Mouse (Mus musculus) induced T-regulatory cell, adult 2 months (primary cell): ENCODE data around the gene Gm20547.
A peak's percentile ranks its signal among the peaks of the same experiment; 100 is the strongest.

Experiments used
- DNase-seq: peaks from one replicate; pipeline ENCODE4 v3.0.0-alpha.2; 2012; ENCODE audit warnings: low read depth

Gm20547 gene

DNA sequence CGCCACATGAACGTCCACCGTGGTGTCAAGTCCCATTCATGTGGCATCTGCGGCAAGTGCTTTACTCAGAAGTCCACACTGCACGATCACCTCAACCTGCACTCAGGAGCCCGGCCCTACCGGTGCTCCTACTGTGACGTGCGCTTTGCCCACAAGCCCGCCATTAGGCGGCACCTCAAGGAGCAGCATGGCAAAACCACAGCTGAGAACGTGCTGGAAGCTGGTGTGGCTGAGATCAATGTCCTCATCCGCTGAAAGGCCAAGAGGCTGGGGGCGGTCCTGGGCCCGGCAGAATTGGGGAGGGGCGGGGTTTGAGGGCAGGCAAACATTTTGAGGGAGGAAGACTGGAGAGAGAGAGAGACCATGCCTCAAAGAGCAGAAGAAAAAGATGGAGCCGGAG, 14.5 kb upstream of the Gm20547 start:
- peak; percentile 82 for DNase-seq

DNA sequence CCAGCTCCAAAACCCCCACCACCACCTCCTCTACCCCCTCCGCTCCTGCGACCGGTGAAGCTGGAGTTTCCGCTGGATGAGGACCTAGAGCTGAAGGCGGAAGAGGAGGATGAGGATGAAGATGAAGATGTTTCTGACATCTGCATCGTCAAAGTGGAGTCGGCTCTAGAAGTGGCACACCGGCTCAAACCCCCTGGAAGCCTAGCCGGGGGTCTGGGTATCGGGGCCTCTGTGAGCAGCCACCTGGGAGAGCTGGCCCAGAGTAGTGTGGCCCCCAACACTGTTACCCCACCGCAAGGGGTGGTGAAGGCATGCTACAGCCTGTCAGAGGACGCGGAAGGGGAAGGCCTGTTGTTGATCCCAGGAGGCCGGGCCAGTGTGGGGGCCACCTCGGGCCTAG, 13.9 kb upstream of the Gm20547 start:
- DNase-seq = no peak

DNA sequence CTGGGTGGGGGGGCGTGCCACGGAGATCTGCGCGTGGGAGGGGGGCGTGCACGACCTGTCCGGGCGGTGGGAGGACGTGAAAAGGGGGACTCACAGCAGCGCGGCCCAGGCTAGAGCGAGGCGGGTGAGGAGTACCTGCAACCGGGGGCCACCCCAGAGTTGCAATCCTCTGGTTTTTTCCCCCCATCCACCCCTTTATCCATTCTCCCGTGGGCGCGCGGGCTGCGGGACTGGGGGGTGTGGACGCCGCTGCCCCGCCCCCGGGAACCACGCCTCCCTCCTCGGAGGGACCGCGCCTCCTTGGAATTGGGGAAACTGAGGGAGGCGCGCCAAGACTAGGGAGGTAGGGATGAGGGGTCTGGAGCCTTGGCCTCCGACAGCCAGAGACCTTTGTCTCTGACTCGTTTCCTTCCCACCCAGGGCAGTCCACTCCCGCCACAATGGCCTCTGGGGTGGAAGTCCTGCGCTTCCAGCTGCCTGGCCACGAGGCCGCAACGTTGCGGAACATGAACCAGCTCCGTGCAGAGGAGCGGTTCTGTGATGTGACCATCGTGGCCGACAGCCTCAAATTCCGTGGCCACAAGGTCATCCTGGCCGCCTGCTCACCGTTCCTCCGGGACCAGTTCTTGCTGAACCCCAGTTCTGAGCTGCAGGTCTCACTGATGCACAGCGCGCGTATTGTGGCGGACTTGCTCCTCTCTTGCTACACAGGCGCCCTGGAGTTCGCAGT, 13.1 kb upstream of the Gm20547 start:
- peak; percentile 56 for DNase-seq

DNA sequence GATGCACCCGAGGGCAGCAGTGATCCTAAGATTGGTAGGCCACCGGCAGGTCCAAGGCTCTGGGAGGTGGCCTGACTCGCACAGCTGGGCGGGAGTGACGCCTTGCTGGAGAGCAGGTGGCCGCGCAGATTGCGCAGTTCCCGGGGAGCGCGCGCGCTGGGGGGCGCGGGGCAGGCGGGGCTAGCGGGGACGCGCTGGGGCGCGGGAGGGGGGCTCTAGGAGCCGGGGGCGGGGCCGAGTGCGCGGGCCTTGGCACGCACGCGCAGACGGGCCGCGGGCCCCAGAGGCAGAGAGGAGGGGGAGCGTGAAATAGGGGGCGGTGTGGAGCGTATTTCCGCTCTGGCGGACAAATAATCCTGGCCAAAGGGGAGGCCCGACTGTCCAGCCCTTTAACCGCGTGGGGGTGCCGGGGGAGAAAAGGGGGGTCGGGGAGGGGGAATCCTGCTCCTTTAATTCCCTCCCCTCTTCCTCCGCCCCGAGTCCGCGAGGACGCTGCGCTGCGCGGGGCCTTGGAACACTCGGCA, 12.3 kb upstream of the Gm20547 start:
- DNase-seq = peak; percentile 93

DNA sequence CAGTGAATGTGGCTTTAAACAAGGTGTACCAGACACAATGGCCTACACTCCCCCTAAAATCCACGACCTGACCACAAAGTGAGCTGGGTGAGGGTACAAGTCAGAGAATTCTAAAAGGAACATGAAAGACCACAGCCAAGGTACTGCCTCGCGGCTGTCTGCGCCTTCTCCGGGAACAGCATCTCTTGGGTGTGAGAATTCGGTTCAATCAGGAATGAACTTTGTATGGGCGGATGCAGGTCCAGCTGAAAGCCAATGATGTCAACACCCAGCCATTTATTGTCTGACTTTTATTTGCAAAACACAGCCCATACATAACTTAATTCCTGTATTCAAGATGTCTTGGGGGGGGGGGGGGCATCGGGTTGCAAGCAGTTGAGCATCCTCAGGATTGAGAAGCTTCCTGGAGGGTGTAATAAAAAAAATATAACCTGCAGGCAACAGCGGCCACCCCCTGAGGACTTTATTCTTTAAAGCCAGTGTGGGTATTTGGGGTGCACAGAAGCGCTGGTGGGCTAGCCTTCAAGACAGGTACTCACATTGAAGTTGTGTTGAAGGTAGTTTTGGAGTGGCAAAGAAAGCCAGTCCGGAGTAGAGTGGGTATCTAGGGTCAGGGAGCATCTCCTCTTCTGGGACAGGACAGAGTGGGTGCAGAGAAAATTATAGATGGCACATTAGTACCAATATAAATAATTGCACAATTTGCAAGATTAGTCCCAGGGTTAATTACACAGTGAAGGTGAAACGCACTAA, 11.4 kb upstream of the Gm20547 start:
- DNase-seq = no peak

DNA sequence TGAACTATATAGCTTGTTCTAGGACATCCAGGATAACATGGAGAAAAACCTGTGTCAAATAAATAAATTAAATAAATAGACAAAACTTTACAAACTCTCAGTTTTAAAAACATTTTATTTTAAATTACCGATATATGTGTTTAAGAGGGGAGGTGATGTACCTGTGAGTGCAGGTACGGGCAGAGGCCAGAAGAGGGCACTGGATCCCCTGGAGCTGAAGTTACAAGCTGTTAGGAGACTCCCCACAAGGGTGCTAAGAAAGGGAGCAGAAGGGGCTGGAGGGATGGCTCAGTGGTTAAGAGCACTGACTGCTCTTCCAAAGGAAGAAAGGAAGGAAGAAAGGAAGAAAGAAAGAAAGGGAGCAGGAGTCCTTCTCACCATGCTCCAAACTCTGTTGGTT, 9.5 kb upstream of the Gm20547 start:
- DNase-seq = no peak

DNA sequence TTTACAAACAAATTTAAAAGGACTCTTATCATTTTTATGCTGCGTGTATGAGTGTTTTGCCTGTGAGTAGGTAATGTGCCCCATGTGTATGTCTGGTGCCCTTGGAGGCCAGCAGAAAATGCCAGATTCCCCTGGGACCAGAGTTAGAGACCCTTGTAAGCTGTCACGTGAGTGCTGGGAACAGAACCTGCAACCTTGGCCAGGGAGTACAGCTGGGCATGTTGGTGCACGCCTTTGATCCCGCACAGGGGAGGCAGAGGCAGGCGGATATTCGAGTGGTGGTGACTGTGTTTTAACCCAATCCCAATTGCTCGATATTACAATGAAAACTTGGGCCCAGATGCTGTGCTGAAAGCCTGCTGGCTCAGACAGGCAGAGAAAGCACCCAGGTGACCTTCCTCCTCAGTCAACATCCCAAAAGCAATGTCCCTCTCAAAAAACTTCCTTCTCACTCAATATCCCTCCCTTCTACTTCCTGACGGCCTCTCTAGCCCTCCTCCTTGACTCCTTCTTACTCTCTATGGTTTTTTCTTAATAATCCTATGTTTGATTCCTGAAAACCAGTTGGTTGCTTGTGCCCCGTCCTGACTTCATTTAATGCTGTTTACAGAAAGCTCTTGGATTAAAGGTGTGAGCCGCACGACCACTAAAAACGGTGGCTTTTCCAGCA, 8.4 kb upstream of the Gm20547 start:
- no peak for DNase-seq

DNA sequence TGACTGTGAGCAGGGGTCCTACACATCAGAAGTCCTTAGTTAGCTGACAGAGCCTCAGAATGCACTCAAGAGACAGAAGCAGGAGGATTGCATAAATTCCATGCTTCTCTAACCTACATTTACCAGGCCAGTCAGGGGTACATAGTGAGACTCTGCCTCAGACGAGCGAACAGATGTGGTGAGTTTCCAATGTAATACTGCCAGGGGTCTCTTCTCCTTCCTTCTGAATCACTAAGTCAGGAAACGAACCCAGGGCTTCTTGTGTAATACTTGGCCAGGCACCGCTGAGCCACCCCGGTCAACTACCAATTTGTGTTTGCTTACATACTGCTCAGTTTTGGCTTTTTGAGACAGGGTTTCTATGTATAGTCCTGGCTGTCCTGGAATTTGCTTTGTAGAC, 6.1 kb upstream of the Gm20547 start:
- no peak for DNase-seq

DNA sequence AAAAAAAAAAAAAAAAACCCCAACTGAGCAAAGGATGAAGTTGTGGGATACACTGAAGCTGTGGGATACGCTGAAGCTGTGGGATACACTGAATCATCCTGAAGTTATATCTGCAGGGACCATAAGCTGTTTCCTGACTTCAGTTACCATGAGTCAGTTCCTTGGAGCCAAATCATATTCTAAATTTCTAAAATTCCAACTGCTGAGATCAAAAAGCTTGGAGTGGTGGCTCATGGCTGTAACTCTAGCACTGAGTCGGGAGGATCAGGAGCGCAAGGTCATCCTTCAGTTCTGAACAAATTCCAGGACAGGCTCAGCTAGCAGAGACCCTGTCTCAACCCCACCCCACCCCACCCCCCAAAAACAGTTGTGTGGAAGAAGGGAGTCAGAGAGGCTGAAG, 3.8 kb upstream of the Gm20547 start:
- DNase-seq = no peak

DNA sequence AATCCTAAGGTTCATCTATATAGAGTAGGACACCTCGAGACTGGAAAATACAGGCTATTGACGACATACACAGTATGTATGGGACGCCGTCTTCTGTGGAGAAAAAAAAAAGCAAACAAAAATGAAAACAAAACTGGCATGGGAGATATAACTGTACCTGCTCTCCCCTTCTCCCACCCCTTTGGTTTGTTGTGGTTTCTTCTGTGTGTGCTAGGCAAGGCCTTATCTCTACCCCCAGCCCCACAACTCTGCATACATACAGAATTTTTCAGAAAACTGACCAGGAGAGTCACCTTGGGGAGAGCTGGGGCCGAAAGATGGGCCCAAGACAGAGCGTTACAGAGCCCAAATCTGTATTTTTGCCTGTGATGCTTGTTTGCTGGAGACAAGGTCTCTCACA, 2.9 kb upstream of the Gm20547 start:
- DNase-seq = no peak

DNA sequence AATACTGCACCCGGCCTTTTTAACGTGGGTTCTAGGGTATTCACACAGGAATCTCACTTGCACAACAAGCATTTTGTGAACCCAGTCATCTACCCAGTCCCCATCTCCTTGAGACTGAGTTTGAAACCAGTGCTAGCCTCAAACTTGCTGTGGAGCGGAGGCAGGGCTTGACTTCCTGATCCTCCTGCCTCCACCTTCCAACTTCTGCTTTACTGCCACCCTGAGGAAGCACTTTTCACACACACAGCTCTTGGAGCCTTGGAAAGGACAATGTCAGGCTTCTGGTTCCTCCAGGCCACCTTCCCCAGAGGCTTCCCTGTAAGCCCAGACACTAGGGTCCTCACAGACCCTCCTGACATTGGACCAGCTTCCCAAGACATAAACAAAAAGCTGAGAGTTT, 1.5 kb upstream of the Gm20547 start:
- DNase-seq = no peak

DNA sequence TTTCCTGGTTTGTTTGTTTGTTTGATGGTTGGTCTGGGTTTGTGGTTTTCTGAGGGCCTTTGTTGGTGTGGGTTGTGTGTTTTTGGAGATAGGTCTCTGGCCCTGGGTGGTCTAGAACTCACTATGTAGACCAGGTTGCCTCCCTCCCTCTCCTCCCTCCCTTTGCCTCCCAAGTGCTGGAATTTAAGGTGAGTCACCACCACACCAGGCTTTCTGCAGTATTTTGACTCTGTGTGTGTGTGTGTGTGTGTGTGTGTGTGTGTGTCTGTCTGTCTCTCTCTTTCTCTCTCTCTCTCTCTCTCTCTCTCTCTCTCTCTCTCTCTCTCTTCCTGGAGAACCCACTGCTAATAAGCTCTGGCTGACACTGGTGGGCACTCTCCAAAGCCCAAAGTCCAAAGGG, 676 bp downstream of the Gm20547 start:
- DNase-seq = no peak

DNA sequence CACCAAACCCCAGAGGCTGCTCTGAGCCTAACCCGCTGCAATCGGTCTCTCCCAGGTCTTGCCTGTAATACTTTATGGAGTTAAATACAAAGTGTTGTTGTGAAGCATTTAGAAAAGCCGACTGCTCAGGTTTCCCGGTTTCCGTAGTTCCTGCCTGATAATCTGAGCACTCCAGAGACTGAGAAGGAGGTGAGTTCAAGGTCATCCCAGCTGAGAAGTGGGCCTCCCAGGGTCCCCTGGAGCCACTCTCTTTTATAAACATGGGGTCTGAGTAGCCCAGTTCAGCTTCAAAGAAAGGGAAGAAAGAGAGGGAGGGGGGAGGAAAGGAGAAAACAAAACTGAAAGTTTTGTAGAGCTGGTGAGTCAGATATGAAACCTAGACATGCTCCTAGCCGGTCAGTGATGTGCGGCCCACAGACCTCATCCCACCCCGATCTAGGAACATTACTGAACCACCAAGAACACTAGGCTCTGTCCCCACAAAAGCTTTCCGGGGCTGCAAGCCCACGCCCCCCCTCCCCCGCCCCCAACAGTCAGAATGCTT, 2.4 kb downstream of the Gm20547 start, which contains the start of gene Zbtb12:
TSS of gene Zbtb12 (plus strand) at position 148 of the 544 bp plus-strand sequence.
- peak; percentile 77 for DNase-seq

DNA sequence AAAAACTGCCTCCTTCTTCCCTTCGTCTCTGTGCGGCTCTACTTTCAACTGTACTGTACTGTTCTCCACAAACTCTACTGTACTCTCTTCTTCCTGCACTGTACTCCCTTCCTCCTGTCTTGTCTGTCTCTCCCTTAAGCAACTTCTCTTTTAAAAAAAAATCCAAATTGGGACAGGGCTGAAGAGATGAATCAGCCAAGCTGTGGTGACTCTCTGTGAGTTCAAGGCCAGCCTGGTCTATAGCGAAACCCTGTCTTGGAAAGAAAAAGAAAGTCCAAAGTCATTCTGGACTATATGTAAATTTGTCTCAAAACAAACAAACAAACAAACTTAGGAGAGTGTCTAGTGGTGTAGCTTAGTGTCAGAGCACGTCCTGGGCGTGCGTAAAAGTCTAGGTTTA, 7.5 kb downstream of the Gm20547 start:
- DNase-seq = no peak

DNA sequence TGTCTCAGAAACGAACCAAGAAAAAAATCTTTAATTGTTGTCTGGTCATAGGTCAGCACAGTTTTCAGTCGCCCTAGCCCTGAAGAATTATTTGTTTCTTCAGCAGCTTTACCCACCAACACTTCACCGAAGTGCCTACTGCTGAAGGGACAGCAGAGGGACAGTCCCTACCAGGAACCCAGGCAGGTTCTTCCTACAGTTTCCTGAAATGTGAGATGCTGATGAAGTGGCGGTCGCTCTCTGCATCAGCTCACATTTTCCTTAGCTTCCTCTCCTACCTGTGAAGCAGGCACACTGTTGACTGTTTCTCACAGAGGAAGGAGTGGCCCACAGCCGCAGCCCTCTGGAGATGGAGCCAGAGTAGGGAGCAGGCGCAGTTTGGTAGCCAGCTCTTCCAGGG, 15.9 kb downstream of the Gm20547 start:
- no peak for DNase-seq

DNA sequence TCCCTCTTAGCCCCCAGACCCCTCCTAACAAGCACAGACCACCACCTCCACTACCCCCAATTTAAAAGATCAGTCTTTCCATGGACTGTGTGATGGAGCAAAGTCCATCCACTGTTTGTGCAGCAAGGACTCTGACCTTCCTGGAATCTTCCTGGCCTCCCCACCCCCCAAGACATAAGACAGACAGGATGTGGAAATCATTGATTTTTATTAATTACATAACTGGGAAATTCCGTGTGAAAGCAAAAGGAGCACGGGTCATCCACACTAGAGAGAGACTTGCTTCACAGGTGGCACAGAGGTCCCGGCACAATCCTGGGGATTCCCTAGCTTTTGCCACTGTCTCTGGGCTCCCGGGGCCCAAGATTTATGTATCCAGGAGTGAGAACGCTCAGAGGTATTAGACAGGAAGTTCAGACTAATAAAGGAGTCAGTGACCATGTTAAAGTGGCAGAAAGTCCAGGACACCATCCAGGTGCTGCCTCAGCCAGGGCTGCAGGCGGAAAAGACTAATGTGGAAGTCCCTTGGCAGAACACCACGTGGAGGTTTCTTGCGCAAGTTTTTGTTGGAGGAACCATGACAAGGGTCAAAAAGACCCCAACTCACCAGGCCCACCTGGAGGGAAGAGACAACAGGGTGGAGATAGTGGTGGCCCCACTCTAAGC, 19.3 kb downstream of the Gm20547 start, which contains the start of gene Cfb:
TSS of gene Cfb (minus strand) at position 103 of the 666 bp plus-strand sequence.
- DNase-seq = no peak

DNA sequence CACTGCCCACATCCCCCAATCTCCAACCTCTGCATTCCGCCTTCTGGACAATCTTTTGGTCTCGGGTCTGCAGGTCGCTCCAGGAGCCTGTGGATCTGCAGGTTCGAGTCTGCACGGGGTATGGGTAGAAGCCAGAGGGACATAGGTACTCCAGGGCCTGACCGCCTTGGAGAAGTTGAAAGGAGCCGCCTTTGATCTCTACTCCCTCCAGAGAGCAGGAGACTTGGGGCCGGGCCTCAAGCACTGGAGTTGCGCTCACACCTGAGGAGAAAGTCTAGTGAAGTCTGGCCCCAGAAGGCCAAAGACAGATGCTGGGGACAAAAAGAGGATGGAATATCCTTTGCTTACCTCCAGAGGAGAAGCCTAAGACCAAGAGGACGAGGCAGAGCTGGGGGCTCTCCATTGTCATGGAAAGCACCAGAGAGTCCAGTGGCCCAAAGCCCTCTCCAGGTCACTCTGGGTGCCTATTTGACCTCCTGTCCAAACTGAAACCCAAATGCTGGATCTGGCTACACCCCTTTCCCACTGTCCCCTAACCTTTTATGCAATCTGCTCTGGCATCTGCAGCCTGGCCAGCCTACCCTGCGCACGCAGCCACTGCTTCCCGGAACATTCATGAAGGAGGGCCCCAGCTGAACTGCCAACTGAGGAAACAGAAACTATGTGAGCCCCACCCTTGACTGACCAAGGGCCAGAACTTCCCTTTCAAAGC, 20.0 kb downstream of the Gm20547 start:
- no peak for DNase-seq

DNA sequence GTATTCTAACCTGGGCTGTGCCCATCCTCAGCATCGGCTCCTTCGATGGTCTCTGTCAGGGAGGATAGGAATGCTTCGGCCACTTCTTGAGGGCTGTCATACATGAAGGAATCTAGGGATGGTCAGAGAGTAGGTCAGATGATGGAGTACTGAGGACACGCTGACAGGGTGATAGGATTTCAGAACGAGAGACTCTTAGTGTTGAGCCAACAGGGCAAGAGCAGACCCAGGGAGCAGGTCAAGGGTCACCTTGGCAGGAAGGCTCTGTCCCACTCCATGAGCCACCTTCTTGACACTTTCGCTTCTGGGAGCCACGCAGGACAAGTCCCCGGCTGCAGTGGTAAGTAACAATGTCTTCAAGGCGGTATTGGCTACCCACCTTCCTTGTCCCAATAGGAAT, 21.3 kb downstream of the Gm20547 start:
- DNase-seq = no peak

DNA sequence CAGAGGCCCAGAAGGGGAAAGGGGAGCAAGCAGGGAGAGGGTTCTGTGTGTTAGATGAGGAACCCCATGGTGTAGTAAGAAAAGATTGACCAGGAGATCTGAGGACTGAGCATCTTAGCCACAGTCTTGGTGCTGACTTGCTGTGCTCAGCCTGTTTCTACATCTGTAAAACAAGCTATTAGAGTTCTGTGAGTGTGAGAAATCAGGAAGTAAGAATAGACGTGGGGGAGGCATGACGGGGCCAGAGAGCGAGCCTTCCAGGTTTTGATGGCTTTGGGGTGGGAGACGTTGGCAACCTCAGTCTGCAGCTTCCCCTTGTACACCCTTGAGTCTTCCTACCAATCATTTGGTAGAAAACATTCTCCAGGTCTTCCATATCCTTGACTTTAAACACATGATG, 23.2 kb downstream of the Gm20547 start:
- DNase-seq = no peak

DNA sequence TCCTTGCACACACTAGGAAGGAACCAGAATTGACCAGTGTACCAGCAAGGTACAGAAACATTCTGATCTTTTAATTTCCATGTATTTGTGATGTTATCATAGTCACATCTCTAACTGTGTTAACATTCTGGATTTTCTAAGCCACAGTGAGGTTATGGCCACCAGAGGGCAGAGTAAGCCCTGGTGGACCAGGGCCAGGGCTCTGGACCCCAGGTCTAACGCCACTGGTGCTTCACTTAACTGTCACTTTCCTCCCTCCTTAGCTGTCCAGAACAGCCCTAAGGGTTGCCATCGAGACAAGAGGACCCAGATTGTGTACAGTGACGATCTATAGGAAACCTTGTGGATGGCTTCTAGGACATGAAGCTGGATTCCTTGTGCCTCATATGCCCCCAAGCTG, 26.0 kb downstream of the Gm20547 start:
- DNase-seq = peak; percentile 68

DNA sequence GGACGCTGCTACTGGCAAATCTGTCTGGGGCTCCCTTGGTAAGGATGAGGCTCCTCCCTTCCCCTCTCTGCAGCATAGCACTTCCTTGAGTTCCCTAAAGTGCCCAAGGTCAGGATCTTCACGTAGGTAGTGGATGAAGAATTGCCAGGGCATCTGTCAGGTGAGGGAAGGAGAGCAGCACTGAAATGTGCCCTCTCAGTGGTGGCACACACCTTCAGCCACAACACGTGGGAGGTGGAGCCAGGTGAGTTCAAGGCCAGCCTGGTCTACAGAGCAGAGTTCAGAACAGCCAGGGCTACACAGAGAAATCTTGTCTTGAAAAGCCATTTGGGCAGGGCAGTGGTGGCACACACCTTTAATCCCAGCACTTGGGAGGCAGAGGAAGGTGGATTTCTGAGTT, 27.1 kb downstream of the Gm20547 start:
- no peak for DNase-seq
